Mouse (Mus musculus): ENCODE data around the gene Mast3. TPM values are rescaled to one million over a fixed set of nuclear protein-coding genes. Genes with fewer than 3 reads are reported as not detected.

Gene Mast3
- polyA plus RNA-seq, 1 experiment = 282 TPM

DNA sequence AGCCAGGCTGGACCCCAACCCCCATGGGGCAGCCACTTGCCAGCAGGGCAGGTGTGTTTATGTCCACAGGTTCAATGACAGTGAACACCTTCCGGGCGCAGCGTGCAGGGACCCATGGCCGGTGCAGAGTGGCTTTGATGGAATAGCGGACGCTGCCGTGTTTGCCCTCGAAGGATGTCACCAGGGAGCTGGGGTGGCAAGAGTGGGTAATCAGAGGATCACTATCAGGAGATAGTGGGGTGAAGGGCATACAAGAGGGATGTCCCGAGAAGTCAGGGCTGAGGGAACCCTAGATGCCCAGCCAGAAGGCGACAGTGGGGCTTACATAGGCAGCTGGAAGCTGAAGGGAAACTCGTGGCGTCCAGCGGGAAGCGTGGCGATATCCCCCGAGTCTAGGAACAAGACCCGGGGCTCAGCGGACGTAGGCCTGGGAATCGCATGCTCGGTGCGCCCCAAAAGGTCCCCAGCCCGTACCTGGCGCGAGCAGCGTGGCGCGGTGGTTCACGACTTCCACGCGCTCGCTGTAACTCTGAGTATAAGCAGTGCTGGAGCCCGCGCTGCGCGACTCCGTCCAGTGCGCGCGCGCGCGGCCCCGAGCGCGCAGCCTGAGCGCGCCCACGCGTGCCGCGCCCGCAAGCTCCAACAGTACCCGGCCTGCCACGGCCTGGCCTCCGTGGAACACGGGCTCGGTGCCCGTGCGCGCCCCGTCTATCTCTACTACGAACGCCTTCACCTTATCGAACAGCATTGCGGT is 34.0 kb upstream of the Mast3 start:
- TF ChIP-seq CTCF (IDR thresholded peaks at IDR 0.05; ENCODE audit: extremely low read depth, insufficient read depth, low read length) = no peak
- TF ChIP-seq POLR2A (IDR thresholded peaks at IDR 0.05; ENCODE audit: extremely low read depth, insufficient read depth, low read length) = no peak
- Histone ChIP-seq H3K27ac (ENCODE audit: insufficient read depth, low read length) (peak overlapping the region; percentile 93), H3K4me3 (ENCODE audit: insufficient read depth, low read length) (peak overlapping the region; percentile 70), H3K4me1 (ENCODE audit: control insufficient read depth, insufficient read depth, low read length) (peaks cover 2% of the 10 kb centered on the region; the same call in 1 of the 2 replicates)

DNA sequence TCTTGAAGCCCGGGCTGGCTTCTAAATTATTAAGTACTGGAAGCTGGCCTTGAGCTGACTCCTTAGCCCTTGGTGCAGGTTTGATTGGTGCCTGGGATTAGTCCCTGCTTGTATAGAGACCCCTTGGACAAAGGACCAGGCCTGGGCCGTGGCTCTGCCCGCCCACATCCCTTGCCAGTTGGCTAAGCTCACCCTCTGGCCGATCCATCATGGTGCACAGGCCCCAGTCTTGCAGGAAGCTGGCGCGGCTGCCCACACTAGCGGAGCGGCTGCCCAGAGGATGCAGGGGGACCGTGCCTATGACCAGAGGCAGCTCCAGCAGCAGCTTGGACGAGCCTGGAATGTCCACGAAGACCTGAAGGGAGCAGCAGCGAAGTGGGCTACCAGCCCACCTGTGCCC is 31.8 kb upstream of the Mast3 start:
- no peak overlapping the region for H3K27ac ChIP-seq (ENCODE audit: insufficient read depth, low read length)
- TF ChIP-seq POLR2A (IDR thresholded peaks at IDR 0.05; ENCODE audit: extremely low read depth, insufficient read depth, low read length) = no peak
- no peak overlapping the region for H3K4me3 ChIP-seq (ENCODE audit: insufficient read depth, low read length)
- H3K4me1 ChIP-seq (ENCODE audit: control insufficient read depth, insufficient read depth, low read length) = peaks cover 2% of the 10 kb centered on the region; the same call in 1 of the 2 replicates

DNA sequence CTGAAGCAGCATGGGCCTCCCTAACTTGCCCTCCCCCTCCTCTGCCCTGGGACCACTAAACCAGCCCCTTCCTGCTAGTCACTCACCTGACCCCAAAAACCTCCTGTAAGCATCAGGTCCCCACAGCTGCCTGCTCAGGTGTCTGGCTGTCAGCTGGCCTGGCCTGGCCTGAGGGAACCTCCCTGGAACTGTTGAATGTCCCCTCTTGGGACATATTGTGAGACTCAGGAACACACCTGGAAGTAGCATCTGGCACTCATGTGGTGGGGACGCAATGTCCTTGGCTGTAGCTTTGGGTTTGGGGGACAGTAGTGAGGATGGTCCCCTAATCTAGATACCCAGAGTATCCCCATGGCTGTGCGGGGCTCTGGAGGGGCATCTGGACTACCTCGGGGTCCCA is 29.2 kb upstream of the Mast3 start:
- TF ChIP-seq CTCF (IDR thresholded peaks at IDR 0.05; ENCODE audit: extremely low read depth, insufficient read depth, low read length) (no peak), POLR2A (IDR thresholded peaks at IDR 0.05; ENCODE audit: extremely low read depth, insufficient read depth, low read length) (no peak)
- Histone ChIP-seq H3K4me1 (ENCODE audit: control insufficient read depth, insufficient read depth, low read length) (peaks cover 2% of the 10 kb centered on the region; the same call in 1 of the 2 replicates), H3K4me3 (ENCODE audit: insufficient read depth, low read length) (no peak overlapping the region), H3K27ac (ENCODE audit: insufficient read depth, low read length) (peak overlapping the region; percentile 85)

DNA sequence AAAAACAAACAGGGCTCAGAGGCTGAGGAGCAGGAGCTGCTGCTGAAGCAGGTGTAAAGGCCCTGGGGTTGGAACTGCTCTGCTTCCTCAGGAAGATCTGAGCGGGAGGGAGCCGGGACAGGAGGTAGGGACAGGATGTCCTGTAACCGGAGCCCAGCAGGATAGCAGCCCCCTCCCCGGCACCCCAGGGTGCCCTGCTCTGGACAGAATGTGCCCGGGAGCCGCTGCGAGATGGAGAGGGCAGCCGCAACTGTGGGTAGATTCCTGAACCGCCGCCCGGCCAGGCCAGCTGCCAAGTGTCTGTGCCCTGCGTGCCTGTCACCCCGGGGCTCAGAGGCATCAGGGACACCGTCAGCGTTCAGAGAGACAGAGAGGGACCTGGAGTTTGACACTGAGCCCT is 28.7 kb upstream of the Mast3 start:
- H3K27ac ChIP-seq (ENCODE audit: insufficient read depth, low read length) = peak overlapping the region; percentile 85
- no peak for TF ChIP-seq POLR2A (IDR thresholded peaks at IDR 0.05; ENCODE audit: extremely low read depth, insufficient read depth, low read length)
- no peak for TF ChIP-seq CTCF (IDR thresholded peaks at IDR 0.05; ENCODE audit: extremely low read depth, insufficient read depth, low read length)
- H3K4me1 ChIP-seq (ENCODE audit: control insufficient read depth, insufficient read depth, low read length) = peaks cover 1% of the 10 kb centered on the region; the same call in 1 of the 2 replicates
- H3K4me3 ChIP-seq (ENCODE audit: insufficient read depth, low read length) = no peak overlapping the region

DNA sequence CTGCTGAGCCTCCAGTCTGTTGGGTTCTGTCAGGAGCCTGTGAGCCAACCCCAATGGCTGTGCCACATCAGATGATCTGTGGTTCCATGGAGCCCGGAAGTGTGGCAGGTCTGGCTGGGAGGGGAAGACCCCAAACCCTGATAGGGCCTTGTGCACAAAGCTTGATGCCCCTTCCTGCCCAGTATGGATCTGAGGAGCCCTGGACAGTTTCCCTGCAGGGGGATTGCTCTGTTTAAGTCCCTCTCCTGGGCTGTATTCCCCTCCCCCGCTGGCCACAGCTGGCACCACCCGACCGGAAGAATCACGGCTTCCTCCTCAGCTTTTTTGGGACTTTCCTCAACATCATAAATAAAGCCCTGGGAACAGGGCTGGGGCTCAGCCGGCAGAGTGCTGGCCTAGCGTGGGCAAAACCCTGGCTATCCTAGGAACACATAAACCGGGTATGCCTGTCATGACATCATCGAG is 28.2 kb upstream of the Mast3 start:
- peak overlapping the region; percentile 74 for H3K27ac ChIP-seq (ENCODE audit: insufficient read depth, low read length)
- H3K4me3 ChIP-seq (ENCODE audit: insufficient read depth, low read length) = no peak overlapping the region
- no peaks in the 10 kb centered on the region for H3K4me1 ChIP-seq (ENCODE audit: control insufficient read depth, insufficient read depth, low read length)
- TF ChIP-seq POLR2A (IDR thresholded peaks at IDR 0.05; ENCODE audit: extremely low read depth, insufficient read depth, low read length) (no peak), CTCF (IDR thresholded peaks at IDR 0.05; ENCODE audit: extremely low read depth, insufficient read depth, low read length) (no peak)

DNA sequence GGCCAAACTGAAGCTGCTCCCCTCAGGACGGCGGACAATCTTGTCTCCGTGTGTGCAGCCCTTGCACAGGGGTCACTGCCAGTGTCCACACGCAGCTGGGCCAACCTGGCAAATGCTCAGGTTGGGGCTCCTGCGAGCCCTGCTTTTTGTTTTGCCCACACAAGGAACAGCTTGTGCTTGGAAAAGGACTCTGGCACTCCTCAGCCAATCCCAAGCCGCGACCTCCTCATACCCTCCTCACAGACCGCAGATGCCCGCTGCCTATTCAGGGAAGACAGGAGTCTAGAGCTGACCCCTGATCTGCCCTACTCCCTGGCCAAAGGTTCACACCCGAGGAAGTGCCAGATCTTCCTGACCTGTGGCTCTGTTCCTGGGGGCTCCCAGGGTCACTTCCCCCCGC is 27.5 kb upstream of the Mast3 start:
- Histone ChIP-seq H3K4me3 (ENCODE audit: insufficient read depth, low read length) (no peak overlapping the region), H3K27ac (ENCODE audit: insufficient read depth, low read length) (no peak overlapping the region), H3K4me1 (ENCODE audit: control insufficient read depth, insufficient read depth, low read length) (no peaks in the 10 kb centered on the region)
- TF ChIP-seq CTCF (IDR thresholded peaks at IDR 0.05; ENCODE audit: extremely low read depth, insufficient read depth, low read length) = no peak
- no peak for TF ChIP-seq POLR2A (IDR thresholded peaks at IDR 0.05; ENCODE audit: extremely low read depth, insufficient read depth, low read length)

DNA sequence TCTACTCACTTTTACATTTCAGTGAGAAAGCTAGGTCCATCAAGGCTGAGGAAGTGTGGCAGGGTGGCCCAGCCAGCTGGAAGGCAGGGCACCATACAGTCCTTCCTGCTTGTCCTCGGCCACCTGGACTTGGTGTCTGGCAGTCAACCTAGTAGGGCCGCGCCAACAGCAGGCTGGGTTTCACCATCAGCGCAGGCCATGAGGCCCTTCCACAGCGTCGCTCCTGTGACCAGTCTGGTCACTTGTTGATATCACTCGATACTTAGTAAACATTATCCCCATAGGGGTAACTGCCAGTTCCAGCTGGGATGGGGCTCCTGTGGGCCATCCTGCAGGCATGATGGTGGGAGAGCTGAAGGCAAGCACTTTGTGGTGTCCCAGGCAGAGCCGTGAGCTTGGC is 26.7 kb upstream of the Mast3 start:
- Histone ChIP-seq H3K4me1 (ENCODE audit: control insufficient read depth, insufficient read depth, low read length) (no peaks in the 10 kb centered on the region), H3K27ac (ENCODE audit: insufficient read depth, low read length) (no peak overlapping the region), H3K4me3 (ENCODE audit: insufficient read depth, low read length) (no peak overlapping the region)
- TF ChIP-seq POLR2A (IDR thresholded peaks at IDR 0.05; ENCODE audit: extremely low read depth, insufficient read depth, low read length) = no peak
- no peak for TF ChIP-seq CTCF (IDR thresholded peaks at IDR 0.05; ENCODE audit: extremely low read depth, insufficient read depth, low read length)

DNA sequence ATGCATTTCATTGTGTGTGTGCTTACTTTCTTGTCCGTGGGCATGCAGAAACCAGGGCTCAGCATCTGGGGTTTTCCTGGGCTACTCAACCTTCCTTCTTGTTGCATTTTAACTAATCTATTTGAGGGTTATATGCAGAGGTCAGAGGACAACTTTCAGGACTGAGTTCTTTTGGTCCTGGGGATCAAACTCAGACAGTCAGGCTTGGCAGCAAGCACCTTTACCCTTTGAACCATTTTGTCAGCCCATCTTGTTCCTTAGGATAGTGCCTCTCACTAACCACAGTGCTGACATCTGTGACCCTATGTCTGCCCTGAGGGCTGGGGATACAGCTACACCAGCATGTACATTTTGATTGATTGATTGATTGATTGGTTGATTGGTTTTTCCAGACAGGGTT is 22.9 kb upstream of the Mast3 start:
- Histone ChIP-seq H3K27ac (ENCODE audit: insufficient read depth, low read length) (no peak overlapping the region), H3K4me3 (ENCODE audit: insufficient read depth, low read length) (no peak overlapping the region), H3K4me1 (ENCODE audit: control insufficient read depth, insufficient read depth, low read length) (no peaks in the 10 kb centered on the region)
- TF ChIP-seq CTCF (IDR thresholded peaks at IDR 0.05; ENCODE audit: extremely low read depth, insufficient read depth, low read length) = no peak
- no peak for TF ChIP-seq POLR2A (IDR thresholded peaks at IDR 0.05; ENCODE audit: extremely low read depth, insufficient read depth, low read length)

DNA sequence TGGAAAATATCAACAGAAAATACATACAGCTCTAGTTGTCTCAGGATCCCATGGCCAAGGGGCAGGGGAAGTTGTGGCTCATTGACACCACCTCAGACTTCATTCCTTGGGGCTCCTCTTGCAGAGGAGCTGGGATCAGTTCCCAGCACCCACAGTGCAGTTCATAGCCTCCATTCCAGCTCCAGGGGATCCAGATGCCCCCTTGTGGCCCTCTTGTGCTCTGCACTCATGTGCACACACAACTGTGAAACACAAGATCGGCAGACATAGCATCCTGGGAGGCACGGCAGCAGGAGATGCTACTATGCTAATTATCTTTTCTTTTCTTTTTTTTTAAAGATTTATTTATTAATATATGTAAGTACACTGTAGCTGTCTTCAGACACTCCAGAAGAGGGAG is 22.2 kb upstream of the Mast3 start:
- Histone ChIP-seq H3K4me1 (ENCODE audit: control insufficient read depth, insufficient read depth, low read length) (no peaks in the 10 kb centered on the region), H3K4me3 (ENCODE audit: insufficient read depth, low read length) (no peak overlapping the region), H3K27ac (ENCODE audit: insufficient read depth, low read length) (no peak overlapping the region)
- TF ChIP-seq POLR2A (IDR thresholded peaks at IDR 0.05; ENCODE audit: extremely low read depth, insufficient read depth, low read length) (no peak), CTCF (IDR thresholded peaks at IDR 0.05; ENCODE audit: extremely low read depth, insufficient read depth, low read length) (no peak)

DNA sequence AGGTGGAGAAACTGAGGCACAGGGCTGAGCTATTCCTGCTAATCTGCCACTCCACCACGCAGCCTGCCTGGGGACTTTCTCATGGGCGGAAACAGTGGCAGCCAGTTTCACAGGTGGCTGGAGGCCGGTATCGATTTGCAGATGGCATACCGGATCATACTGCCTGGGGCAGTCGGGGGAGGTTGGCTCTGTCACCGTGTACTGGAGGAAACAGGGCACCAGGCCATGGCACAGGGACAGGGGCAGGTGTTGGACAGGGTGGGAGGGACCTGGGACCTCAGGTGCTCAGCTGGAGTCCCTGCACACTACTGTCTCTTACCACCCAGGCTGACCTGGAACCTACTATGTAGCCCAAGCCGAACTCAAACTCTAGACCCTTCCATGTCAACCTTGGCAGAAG is 21.0 kb upstream of the Mast3 start:
- no peaks in the 10 kb centered on the region for H3K4me1 ChIP-seq (ENCODE audit: control insufficient read depth, insufficient read depth, low read length)
- no peak overlapping the region for H3K4me3 ChIP-seq (ENCODE audit: insufficient read depth, low read length)
- H3K27ac ChIP-seq (ENCODE audit: insufficient read depth, low read length) = no peak overlapping the region
- TF ChIP-seq POLR2A (IDR thresholded peaks at IDR 0.05; ENCODE audit: extremely low read depth, insufficient read depth, low read length) = no peak
- TF ChIP-seq CTCF (IDR thresholded peaks at IDR 0.05; ENCODE audit: extremely low read depth, insufficient read depth, low read length) = no peak

All from cortical plate, adult 2 months (tissue).